Mouse (Mus musculus) layer of hippocampus, adult 9-10 months (tissue): ENCODE results near the gene Scgb1b18.
"Not testable (repeated sequence)": the region's sequence is repeated elsewhere in the genome, so short reads cannot be mapped to it uniquely, and the experiment has no call there.

Source experiments
- DNase-seq: peaks from one replicate; pipeline ENCODE4 v3.0.0; 2022; ENCODE audit warnings: low spot score

The Scgb1b18 gene

GRCm38 (mm10) chr7:33185268-33185667 lies at the start of gene Scgb1b18:
Gene Scgb1b18, plus strand, starts transcription at chr7:33185568.
- DNase-seq = not testable (repeated sequence)

GRCm38 (mm10) chr7:33173764-33174163 lies 11.6 kb upstream of the Scgb1b18 start, which contains the start of gene Scgb2b18:
Gene Scgb2b18, minus strand, starts transcription at chr7:33173864.
- not testable (repeated sequence) for DNase-seq
